Mouse (Mus musculus) midbrain, embryonic 13.5 days (tissue): ENCODE results near the gene Mrpl47. TPM values are rescaled to one million over a fixed set of nuclear protein-coding genes. Genes with fewer than 3 reads are reported as not detected.
"Not testable (repeated sequence)": the region's sequence is repeated elsewhere in the genome, so short reads cannot be mapped to it uniquely, and the experiment has no call there.

Source experiments
- ATAC-seq: fragments of 200-750 bp; cut with Nextera tagmentation; 2 replicates; pipeline ENCODE4 v1.8.0; 2017; ENCODE audit warnings: mild to moderate bottlenecking, moderate TSS enrichment, moderate library complexity
- H3K27ac ChIP-seq: fragments of 300-500 bp; sonication (generic); 2 replicates; pipeline ENCODE4 v1.5.1; 2015; ENCODE audit warnings: inconsistent platforms, mild to moderate bottlenecking, moderate library complexity
- H3K27me3 ChIP-seq: fragments of 300-500 bp; sonication (generic); 2 replicates; pipeline ENCODE4 v1.6.1; 2015; ENCODE audit warnings: mild to moderate bottlenecking, inconsistent platforms
- H3K36me3 ChIP-seq: fragments of 300-500 bp; sonication (generic); 2 replicates; pipeline ENCODE4 v1.6.1; 2015; ENCODE audit warnings: mild to moderate bottlenecking, inconsistent platforms
- H3K4me1 ChIP-seq: fragments of 300-500 bp; sonication (generic); replicated peaks from 2 replicates; pipeline ENCODE4 v1.6.1; 2015; ENCODE audit warnings: inconsistent platforms
- H3K4me2 ChIP-seq: fragments of 300-500 bp; sonication (generic); replicated peaks from 2 replicates; pipeline ENCODE4 v1.6.1; 2015; ENCODE audit warnings: moderate library complexity, mild to moderate bottlenecking, inconsistent platforms
- H3K4me3 ChIP-seq: fragments of 300-500 bp; sonication (generic); replicated peaks from 2 replicates; pipeline ENCODE4 v1.5.1; 2015; ENCODE audit warnings: mild to moderate bottlenecking, inconsistent platforms
- H3K9ac ChIP-seq: fragments of 300-500 bp; sonication (generic); replicated peaks from 2 replicates; pipeline ENCODE4 v1.6.1; 2015; ENCODE audit warnings: mild to moderate bottlenecking, inconsistent platforms
- H3K9me3 ChIP-seq: fragments of 300-500 bp; sonication (generic); 2 replicates; pipeline ENCODE4 v1.6.1; 2016; ENCODE audit warnings: mild to moderate bottlenecking, inconsistent platforms
- WGBS: fragments of 180-500 bp; shearing (Covaris S2); methylation state at CpG from one replicate; pipeline ENCODE4 v1.1.7; 2015; 5-methylcytosine and 5-hydroxymethylcytosine counted together
- polyA plus RNA-seq: library from polyadenylated mRNA; unstranded; fragments of >200 nt; fragmentation: Nextera tagmentation; extraction: Ambion mirVana; gene quantifications from 2 replicates; pipeline ENCODE4 v1.2.1, GENCODE M21; 2015

The Mrpl47 gene
- polyA plus RNA-seq, 1 experiment from 2014 or later = 40.4 TPM

- peaks cover 22% of the 10 kb centered on the region for H3K36me3 ChIP-seq
- H3K9ac ChIP-seq = peak within 1 kb of the TSS; percentile 85
- H3K27ac ChIP-seq = peak within 1 kb of the TSS; percentile 84
- H3K4me2 ChIP-seq = peak within 1 kb of the TSS; percentile 84
- no peaks in the 10 kb centered on the region for H3K9me3 ChIP-seq
- under 1% methylated on average over 62 of the region's 62 CpGs for WGBS
- ATAC-seq = peak; percentile 98
- peaks cover 26% of the 10 kb centered on the region for H3K4me1 ChIP-seq
- H3K4me3 ChIP-seq = peak within 1 kb of the TSS; percentile 89
- H3K27me3 ChIP-seq = no peaks in the 10 kb centered on the region
Observed at GRCm38 (mm10) chr3:32736244-32737171, 897 bp downstream of the Mrpl47 start, which contains the start of gene Ndufb5. Gene Ndufb5 (plus strand): TSS chr3:32736990.

- no peak overlapping the region for H3K27ac ChIP-seq
- no peak overlapping the region for H3K4me3 ChIP-seq
- H3K27me3 ChIP-seq = no peaks in the 10 kb centered on the region
- H3K4me1 ChIP-seq = no peaks in the 10 kb centered on the region
- no peak overlapping the region for H3K4me2 ChIP-seq
- peaks cover 92% of the 10 kb centered on the region for H3K36me3 ChIP-seq
- no peaks in the 10 kb centered on the region for H3K9me3 ChIP-seq
- WGBS = 88% methylated on average over 4 of the region's 4 CpGs
- ATAC-seq = no peak
- H3K9ac ChIP-seq = no peak overlapping the region
Observed at GRCm38 (mm10) chr3:32727861-32728260, 9.5 kb downstream of the Mrpl47 start.

GRCm38 (mm10) chr3:32725951-32726350 is 11.5 kb downstream of the Mrpl47 start:
- no peak for ATAC-seq
- Histone ChIP-seq H3K27ac (no peak overlapping the region), H3K27me3 (no peaks in the 10 kb centered on the region), H3K36me3 (peaks cover 93% of the 10 kb centered on the region), H3K4me3 (no peak overlapping the region), H3K9ac (no peak overlapping the region), H3K9me3 (no peaks in the 10 kb centered on the region), H3K4me1 (no peaks in the 10 kb centered on the region), H3K4me2 (no peak overlapping the region)
- WGBS = 89% methylated on average over 5 of the region's 5 CpGs

- no peaks in the 10 kb centered on the region for H3K4me1 ChIP-seq
- H3K27me3 ChIP-seq = no peaks in the 10 kb centered on the region
- H3K9me3 ChIP-seq = no peaks in the 10 kb centered on the region
- no peak overlapping the region for H3K9ac ChIP-seq
- no peak overlapping the region for H3K4me3 ChIP-seq
- no peak overlapping the region for H3K4me2 ChIP-seq
- 94% methylated on average over 7 of the region's 7 CpGs for WGBS
- H3K36me3 ChIP-seq = peaks cover 92% of the 10 kb centered on the region
- no peak overlapping the region for H3K27ac ChIP-seq
- ATAC-seq = no peak
Observed at GRCm38 (mm10) chr3:32724191-32724590, 13.2 kb downstream of the Mrpl47 start.

- H3K4me2 ChIP-seq = no peak overlapping the region
- H3K4me3 ChIP-seq = no peak overlapping the region
- 97% methylated on average over 5 of the region's 5 CpGs for WGBS
- no peak for ATAC-seq
- H3K4me1 ChIP-seq = no peaks in the 10 kb centered on the region
- H3K27me3 ChIP-seq = no peaks in the 10 kb centered on the region
- peaks cover 95% of the 10 kb centered on the region for H3K36me3 ChIP-seq
- H3K9ac ChIP-seq = no peak overlapping the region
- no peak overlapping the region for H3K27ac ChIP-seq
- H3K9me3 ChIP-seq = no peaks in the 10 kb centered on the region
Observed at GRCm38 (mm10) chr3:32718271-32718670, 19.1 kb downstream of the Mrpl47 start.

- H3K4me3 ChIP-seq, ATAC-seq, H3K27ac ChIP-seq, H3K27me3 ChIP-seq, H3K4me2 ChIP-seq, H3K4me1 ChIP-seq, H3K9ac ChIP-seq, H3K9me3 ChIP-seq: not testable (repeated sequence)
- 93% methylated on average over 6 of the region's 6 CpGs for whole genome bisulfite sequencing
- peaks cover 95% of the 10 kb centered on the region for H3K36me3 ChIP-seq
Observed at GRCm38 (mm10) chr3:32717403-32717802, 20.0 kb downstream of the Mrpl47 start.

- no peak overlapping the region for H3K27ac ChIP-seq
- no peaks in the 10 kb centered on the region for H3K27me3 ChIP-seq
- no peak overlapping the region for H3K9ac ChIP-seq
- WGBS = 90% methylated on average over 3 of the region's 3 CpGs
- no peak overlapping the region for H3K4me2 ChIP-seq
- H3K4me1 ChIP-seq = peaks cover 18% of the 10 kb centered on the region
- no peak for ATAC-seq
- H3K36me3 ChIP-seq = peaks cover 70% of the 10 kb centered on the region
- H3K4me3 ChIP-seq = no peak overlapping the region
- no peaks in the 10 kb centered on the region for H3K9me3 ChIP-seq
Observed at GRCm38 (mm10) chr3:32713711-32714110, 23.7 kb downstream of the Mrpl47 start.

- Histone ChIP-seq H3K4me3 (peak overlapping the region; percentile 98), H3K27me3 (no peaks in the 10 kb centered on the region), H3K27ac (peak overlapping the region; percentile 94), H3K9ac (peak overlapping the region; percentile 95), H3K36me3 (peaks cover 28% of the 10 kb centered on the region), H3K4me1 (peaks cover 18% of the 10 kb centered on the region), H3K9me3 (no peaks in the 10 kb centered on the region), H3K4me2 (peak overlapping the region; percentile 82)
- no peak for ATAC-seq
- WGBS = 11% methylated on average over 9 of the region's 9 CpGs
Observed at GRCm38 (mm10) chr3:32709388-32709787, 28.0 kb downstream of the Mrpl47 start.

GRCm38 (mm10) chr3:32708368-32709231 is 28.8 kb downstream of the Mrpl47 start:
- ATAC-seq = peak; percentile 100

GRCm38 (mm10) chr3:32708052-32708367 is 29.4 kb downstream of the Mrpl47 start:
- Histone ChIP-seq H3K36me3 (peaks cover 15% of the 10 kb centered on the region), H3K9me3 (no peaks in the 10 kb centered on the region), H3K27me3 (no peaks in the 10 kb centered on the region), H3K4me3 (peak overlapping the region; percentile 98), H3K4me2 (peak overlapping the region; percentile 47), H3K9ac (no peak overlapping the region), H3K4me1 (peaks cover 18% of the 10 kb centered on the region), H3K27ac (no peak overlapping the region)
- no peak for ATAC-seq
- WGBS = 3% methylated on average over 4 of the region's 4 CpGs

More at GRCm38 (mm10) chr3:32708368-32709231, 28.8 kb downstream of the Mrpl47 start:
- peaks cover 18% of the 10 kb centered on the region for H3K4me1 ChIP-seq
- WGBS = under 1% methylated on average over 90 of the region's 90 CpGs
- H3K9ac ChIP-seq = peak overlapping the region; percentile 95
- no peaks in the 10 kb centered on the region for H3K27me3 ChIP-seq
- H3K27ac ChIP-seq = peak overlapping the region; percentile 94
- H3K4me3 ChIP-seq = peak overlapping the region; percentile 98
- peak overlapping the region; percentile 82 for H3K4me2 ChIP-seq
- H3K36me3 ChIP-seq = peaks cover 20% of the 10 kb centered on the region
- no peaks in the 10 kb centered on the region for H3K9me3 ChIP-seq

GRCm38 (mm10) chr3:32705647-32706348 is 31.6 kb downstream of the Mrpl47 start, which contains the start of gene Actl6a:
Gene Actl6a (plus strand): TSS chr3:32706298.
- H3K9me3 ChIP-seq, H3K27ac ChIP-seq, H3K27me3 ChIP-seq, H3K4me2 ChIP-seq, H3K9ac ChIP-seq, H3K36me3 ChIP-seq, ATAC-seq, H3K4me3 ChIP-seq: not testable (repeated sequence)
- H3K4me1 ChIP-seq = peaks cover 15% of the 10 kb centered on the region
- WGBS = 76% methylated on average over 9 of the region's 9 CpGs
